Mouse (Mus musculus): ENCODE results near the gene Cnn2. TPM values are rescaled to one million over a fixed set of nuclear protein-coding genes. Genes with fewer than 3 reads are reported as not detected.
"Not testable (repeated sequence)": the region's sequence is repeated elsewhere in the genome, so short reads cannot be mapped to it uniquely, and the experiment has no call there.

Cnn2 gene
- polyA plus RNA-seq, 1 experiment from 2014 or later: 160 TPM

GRCm38 (mm10) chr10:79950661-79951060 is 37.7 kb upstream of the Cnn2 start:
- no peak for DNase-seq (ENCODE audit: low spot score)
- Histone ChIP-seq H3K27me3 (ENCODE audit: control insufficient read depth, insufficient read depth, low read length) (no peaks in the 10 kb centered on the region), H3K4me2 (ENCODE audit: low read depth, low read length, severe bottlenecking) (no peak overlapping the region), H3K27ac (ENCODE audit: low read depth, low read length) (0 out of 2 replicates have a peak overlapping the region, but pooled peaks have one; percentile 6), H3K4me3 (ENCODE audit: low read depth, low read length) (no peak overlapping the region), H3K9me3 (ENCODE audit: control insufficient read depth, low read length) (no peaks in the 10 kb centered on the region), H3K4me1 (replicated peaks; ENCODE audit: control insufficient read depth, insufficient read depth, low read length) (peaks cover 14% of the 10 kb centered on the region), H3K9ac (ENCODE audit: low read length) (no peak overlapping the region), H3K36me3 (ENCODE audit: control insufficient read depth, insufficient read depth, low read length) (no peaks in the 10 kb centered on the region; the same call in 1 of the 2 replicates)
- ATAC-seq (replicated peaks; ENCODE audit: low FRiP score): no peak
- WGBS: 89% methylated on average over 18 of the region's 18 CpGs

- 86% methylated on average over 6 of the region's 6 CpGs for WGBS
- Histone ChIP-seq H3K27ac (ENCODE audit: low read depth, low read length) (no peak overlapping the region), H3K9me3 (ENCODE audit: control insufficient read depth, low read length) (no peaks in the 10 kb centered on the region), H3K4me2 (ENCODE audit: low read depth, low read length, severe bottlenecking) (no peak overlapping the region), H3K4me3 (ENCODE audit: low read depth, low read length) (no peak overlapping the region), H3K4me1 (replicated peaks; ENCODE audit: control insufficient read depth, insufficient read depth, low read length) (no peaks in the 10 kb centered on the region), H3K36me3 (ENCODE audit: control insufficient read depth, insufficient read depth, low read length) (no peaks in the 10 kb centered on the region; the same call in 1 of the 2 replicates), H3K9ac (ENCODE audit: low read length) (no peak overlapping the region), H3K27me3 (ENCODE audit: control insufficient read depth, insufficient read depth, low read length) (no peaks in the 10 kb centered on the region)
- ATAC-seq (replicated peaks; ENCODE audit: low FRiP score): no peak
- no peak for DNase-seq (ENCODE audit: low spot score)
Observed at GRCm38 (mm10) chr10:79953946-79954345, 34.4 kb upstream of the Cnn2 start.

- no peak overlapping the region for H3K27ac ChIP-seq (ENCODE audit: low read depth, low read length)
- no peak overlapping the region for H3K4me2 ChIP-seq (ENCODE audit: low read depth, low read length, severe bottlenecking)
- WGBS: 76% methylated on average over 9 of the region's 9 CpGs
- no peaks in the 10 kb centered on the region for H3K9me3 ChIP-seq (ENCODE audit: control insufficient read depth, low read length)
- no peaks in the 10 kb centered on the region for H3K27me3 ChIP-seq (ENCODE audit: control insufficient read depth, insufficient read depth, low read length)
- ATAC-seq (replicated peaks; ENCODE audit: low FRiP score) (no peak), DNase-seq (ENCODE audit: low spot score) (no peak)
- no peaks in the 10 kb centered on the region; the same call in 1 of the 2 replicates for H3K36me3 ChIP-seq (ENCODE audit: control insufficient read depth, insufficient read depth, low read length)
- peaks cover 3% of the 10 kb centered on the region for H3K4me1 ChIP-seq (replicated peaks; ENCODE audit: control insufficient read depth, insufficient read depth, low read length)
- no peak overlapping the region for H3K9ac ChIP-seq (ENCODE audit: low read length)
- H3K4me3 ChIP-seq (ENCODE audit: low read depth, low read length): no peak overlapping the region
Observed at GRCm38 (mm10) chr10:79955691-79956090, 32.7 kb upstream of the Cnn2 start.

GRCm38 (mm10) chr10:79956643-79957154 is 31.7 kb upstream of the Cnn2 start:
- no peaks in the 10 kb centered on the region for H3K9me3 ChIP-seq (ENCODE audit: control insufficient read depth, low read length)
- WGBS: 16% methylated on average over 4 of the region's 4 CpGs
- no peaks in the 10 kb centered on the region for H3K36me3 ChIP-seq (ENCODE audit: control insufficient read depth, insufficient read depth, low read length)
- DNase-seq (ENCODE audit: low spot score): no peak
- H3K4me3 ChIP-seq (ENCODE audit: low read depth, low read length): no peak overlapping the region
- H3K9ac ChIP-seq (ENCODE audit: low read length): no peak overlapping the region
- no peak overlapping the region for H3K27ac ChIP-seq (ENCODE audit: low read depth, low read length)
- no peak overlapping the region for H3K4me2 ChIP-seq (ENCODE audit: low read depth, low read length, severe bottlenecking)
- no peaks in the 10 kb centered on the region for H3K27me3 ChIP-seq (ENCODE audit: control insufficient read depth, insufficient read depth, low read length)
- peaks cover 8% of the 10 kb centered on the region for H3K4me1 ChIP-seq (replicated peaks; ENCODE audit: control insufficient read depth, insufficient read depth, low read length)
- no peak for ATAC-seq (replicated peaks; ENCODE audit: low FRiP score)

GRCm38 (mm10) chr10:79958140-79958816 is 30.1 kb upstream of the Cnn2 start:
- Histone ChIP-seq H3K9me3 (ENCODE audit: control insufficient read depth, low read length) (no peaks in the 10 kb centered on the region), H3K36me3 (ENCODE audit: control insufficient read depth, insufficient read depth, low read length) (peaks cover 3% of the 10 kb centered on the region; the same call in 1 of the 2 replicates), H3K4me1 (replicated peaks; ENCODE audit: control insufficient read depth, insufficient read depth, low read length) (peaks cover 8% of the 10 kb centered on the region), H3K27ac (ENCODE audit: low read depth, low read length) (no peak overlapping the region), H3K4me3 (ENCODE audit: low read depth, low read length) (no peak overlapping the region), H3K27me3 (ENCODE audit: control insufficient read depth, insufficient read depth, low read length) (no peaks in the 10 kb centered on the region), H3K9ac (ENCODE audit: low read length) (no peak overlapping the region), H3K4me2 (ENCODE audit: low read depth, low read length, severe bottlenecking) (no peak overlapping the region)
- DNase-seq (ENCODE audit: low spot score): peak; percentile 85
- WGBS: 15% methylated on average over 21 of the region's 21 CpGs
- no peak for ATAC-seq (replicated peaks; ENCODE audit: low FRiP score)

GRCm38 (mm10) chr10:79959412-79959811 is 29.0 kb upstream of the Cnn2 start:
- 0 out of 2 replicates have a peak overlapping the region, but pooled peaks have one; percentile 80 for H3K4me2 ChIP-seq (ENCODE audit: low read depth, low read length, severe bottlenecking)
- WGBS: 36% methylated on average over 10 of the region's 10 CpGs
- not testable (repeated sequence) for H3K36me3 ChIP-seq (ENCODE audit: control insufficient read depth, insufficient read depth, low read length); H3K27ac ChIP-seq (ENCODE audit: low read depth, low read length); DNase-seq (ENCODE audit: low spot score); H3K4me3 ChIP-seq (ENCODE audit: low read depth, low read length); H3K4me1 ChIP-seq (replicated peaks; ENCODE audit: control insufficient read depth, insufficient read depth, low read length); H3K27me3 ChIP-seq (ENCODE audit: control insufficient read depth, insufficient read depth, low read length); H3K9ac ChIP-seq (ENCODE audit: low read length); H3K9me3 ChIP-seq (ENCODE audit: control insufficient read depth, low read length); ATAC-seq (replicated peaks; ENCODE audit: low FRiP score)

GRCm38 (mm10) chr10:79959847-79960601 is 28.4 kb upstream of the Cnn2 start, which contains the start of gene Wdr18:
TSS of gene Wdr18 (plus strand) at chr10:79960152.
- Histone ChIP-seq H3K9me3 (ENCODE audit: control insufficient read depth, low read length) (no peaks in the 10 kb centered on the region), H3K36me3 (ENCODE audit: control insufficient read depth, insufficient read depth, low read length) (peaks cover 4% of the 10 kb centered on the region; the same call in 1 of the 2 replicates), H3K27ac (ENCODE audit: low read depth, low read length) (no peak within 1 kb of the TSS), H3K9ac (ENCODE audit: low read length) (peak within 1 kb of the TSS; percentile 82), H3K4me3 (ENCODE audit: low read depth, low read length) (peak within 1 kb of the TSS; percentile 95), H3K4me2 (ENCODE audit: low read depth, low read length, severe bottlenecking) (peak within 1 kb of the TSS; percentile 80), H3K4me1 (replicated peaks; ENCODE audit: control insufficient read depth, insufficient read depth, low read length) (peaks cover 8% of the 10 kb centered on the region), H3K27me3 (ENCODE audit: control insufficient read depth, insufficient read depth, low read length) (no peaks in the 10 kb centered on the region)
- under 1% methylated on average over 61 of the region's 61 CpGs for WGBS
- DNase-seq (ENCODE audit: low spot score) (peak; percentile 100), ATAC-seq (replicated peaks; ENCODE audit: low FRiP score) (peak; percentile 94)

- Histone ChIP-seq H3K9ac (ENCODE audit: low read length) (peak overlapping the region; percentile 82), H3K4me1 (replicated peaks; ENCODE audit: control insufficient read depth, insufficient read depth, low read length) (peaks cover 8% of the 10 kb centered on the region), H3K27me3 (ENCODE audit: control insufficient read depth, insufficient read depth, low read length) (no peaks in the 10 kb centered on the region), H3K36me3 (ENCODE audit: control insufficient read depth, insufficient read depth, low read length) (peaks cover 7% of the 10 kb centered on the region; the same call in 1 of the 2 replicates), H3K9me3 (ENCODE audit: control insufficient read depth, low read length) (no peaks in the 10 kb centered on the region), H3K4me3 (ENCODE audit: low read depth, low read length) (peak overlapping the region; percentile 95), H3K27ac (ENCODE audit: low read depth, low read length) (no peak overlapping the region), H3K4me2 (ENCODE audit: low read depth, low read length, severe bottlenecking) (peak overlapping the region; percentile 80)
- ATAC-seq (replicated peaks; ENCODE audit: low FRiP score): no peak
- DNase-seq (ENCODE audit: low spot score): no peak
- 16% methylated on average over 10 of the region's 10 CpGs for WGBS
Observed at GRCm38 (mm10) chr10:79960671-79961294, 27.6 kb upstream of the Cnn2 start.
